In the genomic region with DNA sequence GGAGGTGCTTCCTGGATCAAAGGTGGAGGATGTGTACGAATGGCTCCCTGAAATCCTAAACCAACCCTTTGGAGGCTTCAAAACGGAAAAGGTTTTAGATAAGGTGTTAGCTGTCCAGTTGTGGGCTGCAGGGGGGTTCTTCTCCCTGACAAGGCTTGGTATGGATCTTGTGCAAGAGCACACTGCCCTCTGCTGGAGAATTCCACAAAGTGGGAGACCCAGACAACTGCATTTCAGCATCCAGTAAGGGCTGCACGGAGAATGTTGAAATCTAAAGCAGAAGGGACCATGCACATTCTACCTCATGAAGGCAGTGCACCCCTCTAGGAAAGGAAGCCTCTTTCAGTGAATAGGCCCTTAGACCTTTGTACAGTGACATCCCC, we compare ENCODE assay signal across 8 mouse cellular contexts.
DNase-seq lines count a peak whose midpoint lies in the region; TF ChIP-seq lines count a peak whose summit lies in the region.

No protein-coding gene starts in this region.

- peak; percentile 71 for TF ChIP-seq CTCF in ES-Bruce4 (IDR thresholded peaks at IDR 0.05; ENCODE audit: low read depth, low read length)
- peak; percentile 86 for TF ChIP-seq CTCF in cortical plate, adult 2 months (IDR thresholded peaks at IDR 0.05; ENCODE audit: extremely low read depth, insufficient read depth, low read length)
- peak; percentile 70 for TF ChIP-seq CTCF in lung, adult 2 months (IDR thresholded peaks at IDR 0.05; ENCODE audit: insufficient read depth, low read length)
- peak; percentile 53 for TF ChIP-seq CTCF in olfactory bulb, adult 2 months (IDR thresholded peaks at IDR 0.05; ENCODE audit: insufficient read depth, low read depth, low read length)

- TF ChIP-seq EP300 in ES-Bruce4 (IDR thresholded peaks at IDR 0.05; ENCODE audit: insufficient read depth, low read depth, low read length): no peak

- no peak for TF ChIP-seq POLR2A in ES-Bruce4 (IDR thresholded peaks at IDR 0.05; ENCODE audit: insufficient read depth, low read length)
- TF ChIP-seq POLR2A in cortical plate, adult 2 months (IDR thresholded peaks at IDR 0.05; ENCODE audit: extremely low read depth, insufficient read depth, low read length): no peak
- TF ChIP-seq POLR2A in lung, adult 2 months (IDR thresholded peaks at IDR 0.05; ENCODE audit: borderline replicate concordance, extremely low read depth, low read depth, low read length): no peak
- no peak for TF ChIP-seq POLR2A in olfactory bulb, adult 2 months (IDR thresholded peaks at IDR 0.05; ENCODE audit: insufficient read depth, low read depth, low read length)

- DNase-seq in adrenal gland, adult 2 months: peak; percentile 29
- peak; percentile 62 to 75 for DNase-seq in heart, postnatal 10 days
- DNase-seq in layer of hippocampus, adult 11-12 months (ENCODE audit: low spot score): peak; percentile 79
- DNase-seq in lung, adult 2 months: peak; percentile 35
- DNase-seq in spleen, postnatal 4 days (ENCODE audit: low spot score in 2 of 2): no peak

- no peaks in the 10 kb centered on the region for H3K9me3 ChIP-seq in ES-Bruce4 (replicated peaks; ENCODE audit: control insufficient read depth, insufficient read depth, low read length, poor library complexity, severe bottlenecking)

- no peak overlapping the region for H3K9ac ChIP-seq in ES-Bruce4 (ENCODE audit: low read depth, poor library complexity, severe bottlenecking)

- H3K4me1 ChIP-seq in ES-Bruce4 (ENCODE audit: control insufficient read depth, insufficient read depth, low read length): peaks cover 7% of the 10 kb centered on the region
- no peaks in the 10 kb centered on the region; the same call in 1 of the 2 replicates for H3K4me1 ChIP-seq in cortical plate, adult 2 months (ENCODE audit: control insufficient read depth, insufficient read depth, low read length)
- no peaks in the 10 kb centered on the region for H3K4me1 ChIP-seq in lung, adult 2 months (ENCODE audit: control insufficient read depth, insufficient read depth, low read length)
- H3K4me1 ChIP-seq in olfactory bulb, adult 2 months (ENCODE audit: control insufficient read depth, insufficient read depth, low read length): no peaks in the 10 kb centered on the region; the same call in 1 of the 2 replicates

- no peak overlapping the region for H3K4me3 ChIP-seq in ES-Bruce4 (ENCODE audit: low read depth, low read length)
- H3K4me3 ChIP-seq in cortical plate, adult 2 months (ENCODE audit: insufficient read depth, low read length): no peak overlapping the region
- no peak overlapping the region for H3K4me3 ChIP-seq in lung, adult 2 months (replicated peaks; ENCODE audit: extremely low read depth, low read depth, low read length)
- H3K4me3 ChIP-seq in olfactory bulb, adult 2 months (ENCODE audit: insufficient read depth, low read depth, low read length): no peak overlapping the region

- no peaks in the 10 kb centered on the region for H3K36me3 ChIP-seq in ES-Bruce4 (ENCODE audit: control insufficient read depth, insufficient read depth, low read length, poor library complexity, severe bottlenecking)

- WGBS in lung, adult 2 months: 10% methylated on average over 3 of the region's 3 CpGs
- 29% methylated on average over 3 of the region's 3 CpGs for WGBS in olfactory bulb, adult 2 months

- intact Hi-C loops in heart, postnatal 10 days (cut with DNase I): loop anchor here (1.0 to 10.0 kb wide), 4 partner anchors 51 to 380 kb away; no protein-coding TSS in a partner anchor

- H3K27me3 ChIP-seq in ES-Bruce4 (ENCODE audit: control insufficient read depth, insufficient read depth, low read length, poor library complexity, severe bottlenecking): no peaks in the 10 kb centered on the region

- peak overlapping the region; percentile 83 for H3K27ac ChIP-seq in ES-Bruce4 (ENCODE audit: insufficient read depth, low read length)
- H3K27ac ChIP-seq in cortical plate, adult 2 months (ENCODE audit: insufficient read depth, low read length): no peak overlapping the region
- H3K27ac ChIP-seq in olfactory bulb, adult 2 months (ENCODE audit: insufficient read depth, low read depth, low read length): no peak overlapping the region

Comparison
In these comparisons a context has a peak if more than half of its experiments do, and no peak if none do; other contexts are left out.
1. DNase-seq: peak in adrenal gland, adult 2 months (single experiment), heart, postnatal 10 days (2 of 2), layer of hippocampus, adult 11-12 months (single experiment) and lung, adult 2 months (single experiment); none in spleen, postnatal 4 days (0 of 2).
2. Peak in every context shown above with its lines, with median percentiles within 50 percentile points of each other: CTCF ChIP-seq.